Mouse (Mus musculus) lung, postnatal 0 days (tissue): ENCODE data around the gene Nr5a2. TPM values are rescaled to one million over a fixed set of nuclear protein-coding genes. Genes with fewer than 3 reads are reported as not detected.

ENCODE experiments used
- ATAC-seq: fragments of 200-750 bp; cut with Nextera tagmentation; 2 replicates; pipeline ENCODE4 v1.8.0; 2017; ENCODE audit warnings: moderate library complexity
- DNase-seq: peaks from one replicate; pipeline ENCODE4 v3.0.0-alpha.2; 2016; ENCODE audit warnings: low spot score
- H3K27ac ChIP-seq: fragments of 300-500 bp; sonication (generic); 2 replicates; pipeline ENCODE4 v1.5.1; 2014; ENCODE audit warnings: antibody characterized with exemption, mild to moderate bottlenecking, low read length, mixed read lengths
- H3K27me3 ChIP-seq: fragments of 300-500 bp; sonication (generic); replicated peaks from 2 replicates; pipeline ENCODE4 v1.6.1; 2014; ENCODE audit warnings: low read length, mixed read lengths; ENCODE audit not compliant: insufficient read depth
- H3K36me3 ChIP-seq: fragments of 300-500 bp; sonication (generic); 2 replicates; pipeline ENCODE4 v1.6.1; 2014; ENCODE audit warnings: low read length, mixed read lengths; ENCODE audit not compliant: insufficient read depth
- H3K4me1 ChIP-seq: fragments of 300-500 bp; sonication (generic); 2 replicates; pipeline ENCODE4 v1.6.1; 2014; ENCODE audit warnings: antibody characterized with exemption, low read depth, low read length, mixed read lengths; ENCODE audit not compliant: insufficient read depth
- H3K4me2 ChIP-seq: fragments of 300-500 bp; sonication (generic); replicated peaks from 2 replicates; pipeline ENCODE4 v1.6.1; 2014; ENCODE audit warnings: low read depth, mild to moderate bottlenecking, low read length, moderate library complexity, mixed read lengths
- H3K4me3 ChIP-seq: fragments of 300-500 bp; sonication (generic); 2 replicates; pipeline ENCODE4 v1.5.1; 2014; ENCODE audit warnings: low read depth, low read length
- H3K9ac ChIP-seq: fragments of 300-500 bp; sonication (generic); replicated peaks from 2 replicates; pipeline ENCODE4 v1.6.1; 2014; ENCODE audit warnings: low read depth, mild to moderate bottlenecking
- H3K9me3 ChIP-seq: fragments of 300-500 bp; sonication (generic); 2 replicates; pipeline ENCODE4 v1.6.1; 2016; ENCODE audit warnings: low read length, mixed read lengths
- CTCF ChIP-seq: IDR thresholded peaks from 2 replicates; pipeline ENCODE4 v1.5.1; 2016; ENCODE audit warnings: antibody characterized with exemption, mild to moderate bottlenecking
- EP300 ChIP-seq: IDR thresholded peaks from 2 replicates; pipeline ENCODE4 v1.6.1; 2016; ENCODE audit warnings: antibody characterized with exemption, mild to moderate bottlenecking, control low read depth
- WGBS: fragments of 180-500 bp; shearing (Covaris S2); extraction: QIAGEN DNeasy Blood & Tissue Kit; methylation state at CpG from one replicate; pipeline ENCODE4 v1.1.7; 2014; 5-methylcytosine and 5-hydroxymethylcytosine counted together
- polyA plus RNA-seq: library from polyadenylated mRNA; unstranded; fragments of >200 nt; fragmentation: Nextera tagmentation; extraction: Ambion mirVana; gene quantifications from 2 replicates; pipeline ENCODE4 v1.2.1, GENCODE M21; 2015

Gene Nr5a2
- polyA plus RNA-seq, 1 experiment from 2014 or later, result 0.54 TPM

- no peak overlapping the region for H3K4me2 ChIP-seq
- TF ChIP-seq CTCF (no peak), EP300 (no peak)
- no peaks in the 10 kb centered on the region for H3K27me3 ChIP-seq
- DNase-seq (no peak), ATAC-seq (no peak)
- 74% methylated on average over 3 of the region's 3 CpGs for WGBS
- no peaks in the 10 kb centered on the region for H3K4me1 ChIP-seq
- H3K9ac ChIP-seq, result no peak overlapping the region
- no peak overlapping the region for H3K4me3 ChIP-seq
- H3K27ac ChIP-seq, result no peak overlapping the region
- no peaks in the 10 kb centered on the region for H3K36me3 ChIP-seq
- H3K9me3 ChIP-seq, result no peaks in the 10 kb centered on the region
Measured at GRCm38 (mm10) chr1:136977867-136978266, 17.6 kb upstream of the Nr5a2 start.

GRCm38 (mm10) chr1:136974040-136974439 lies 13.8 kb upstream of the Nr5a2 start:
- Histone ChIP-seq H3K36me3 (no peaks in the 10 kb centered on the region), H3K4me2 (no peak overlapping the region), H3K9ac (no peak overlapping the region), H3K27ac (no peak overlapping the region), H3K9me3 (no peaks in the 10 kb centered on the region), H3K4me3 (no peak overlapping the region), H3K27me3 (no peaks in the 10 kb centered on the region), H3K4me1 (no peaks in the 10 kb centered on the region)
- no peak for TF ChIP-seq CTCF
- no peak for TF ChIP-seq EP300
- 59% methylated on average over 3 of the region's 3 CpGs for WGBS
- DNase-seq (no peak), ATAC-seq (no peak)

- H3K27me3 ChIP-seq, result no peaks in the 10 kb centered on the region
- DNase-seq, result no peak
- H3K4me3 ChIP-seq, result no peak overlapping the region
- no peak for ATAC-seq
- no peak overlapping the region for H3K4me2 ChIP-seq
- no peak overlapping the region for H3K9ac ChIP-seq
- TF ChIP-seq CTCF (no peak), EP300 (no peak)
- H3K9me3 ChIP-seq, result no peaks in the 10 kb centered on the region
- H3K27ac ChIP-seq, result no peak overlapping the region
- no peaks in the 10 kb centered on the region for H3K36me3 ChIP-seq
- WGBS, result 75% methylated on average over 5 of the region's 5 CpGs
- H3K4me1 ChIP-seq, result no peaks in the 10 kb centered on the region
Measured at GRCm38 (mm10) chr1:136973016-136973415, 12.8 kb upstream of the Nr5a2 start.

DNA sequence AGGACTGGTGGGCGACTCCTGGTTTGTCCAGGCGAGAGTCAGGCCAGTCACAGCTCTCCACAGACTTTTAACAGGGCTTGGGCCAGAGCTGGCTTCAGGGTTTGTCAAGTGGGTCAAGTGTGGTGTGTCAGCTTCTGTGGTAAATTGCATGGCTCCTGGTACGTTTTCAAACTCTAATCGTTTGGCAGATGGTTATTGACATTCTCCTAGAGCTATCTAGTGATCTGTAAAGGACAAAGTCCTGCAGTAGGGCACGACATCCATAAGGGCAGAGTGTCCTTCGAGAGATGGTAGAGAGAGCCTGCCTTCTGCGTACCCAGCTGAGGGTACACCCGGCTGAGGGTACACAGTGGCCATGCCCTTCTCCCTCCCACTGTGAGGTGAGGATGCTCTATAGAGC lies 10.7 kb upstream of the Nr5a2 start:
- DNase-seq, result no peak
- Histone ChIP-seq H3K27me3 (no peaks in the 10 kb centered on the region), H3K4me1 (no peaks in the 10 kb centered on the region), H3K9ac (no peak overlapping the region), H3K4me2 (no peak overlapping the region), H3K9me3 (no peaks in the 10 kb centered on the region), H3K4me3 (no peak overlapping the region), H3K27ac (no peak overlapping the region), H3K36me3 (no peaks in the 10 kb centered on the region)
- TF ChIP-seq CTCF (no peak), EP300 (no peak)
- no peak for ATAC-seq
- 83% methylated on average over 8 of the region's 8 CpGs for WGBS

GRCm38 (mm10) chr1:136966728-136967386 lies 6.6 kb upstream of the Nr5a2 start:
- DNase-seq (no peak), ATAC-seq (no peak)
- WGBS, result 38% methylated on average over 12 of the region's 12 CpGs
- H3K9me3 ChIP-seq, result no peaks in the 10 kb centered on the region
- no peaks in the 10 kb centered on the region for H3K36me3 ChIP-seq
- H3K9ac ChIP-seq, result no peak overlapping the region
- no peak overlapping the region for H3K27ac ChIP-seq
- TF ChIP-seq EP300, result no peak
- no peak overlapping the region for H3K4me2 ChIP-seq
- no peaks in the 10 kb centered on the region for H3K27me3 ChIP-seq
- H3K4me1 ChIP-seq, result no peaks in the 10 kb centered on the region
- H3K4me3 ChIP-seq, result no peak overlapping the region

GRCm38 (mm10) chr1:136959491-136959890 lies 757 bp downstream of the Nr5a2 start:
- Histone ChIP-seq H3K4me2 (no peak overlapping the region), H3K27ac (no peak overlapping the region), H3K9ac (no peak overlapping the region), H3K4me3 (no peak overlapping the region), H3K9me3 (no peaks in the 10 kb centered on the region), H3K36me3 (no peaks in the 10 kb centered on the region), H3K27me3 (peaks cover 4% of the 10 kb centered on the region; the same call in 1 of the 2 replicates), H3K4me1 (no peaks in the 10 kb centered on the region)
- ATAC-seq (no peak), DNase-seq (no peak)
- TF ChIP-seq CTCF (no peak), EP300 (no peak)
- 73% methylated on average over 1 of the region's 1 CpGs for WGBS

GRCm38 (mm10) chr1:136958666-136959065 lies 1.6 kb downstream of the Nr5a2 start:
- Histone ChIP-seq H3K27me3 (peaks cover 4% of the 10 kb centered on the region; the same call in 1 of the 2 replicates), H3K4me3 (no peak overlapping the region), H3K9ac (no peak overlapping the region), H3K27ac (no peak overlapping the region), H3K36me3 (no peaks in the 10 kb centered on the region), H3K9me3 (no peaks in the 10 kb centered on the region), H3K4me1 (no peaks in the 10 kb centered on the region), H3K4me2 (no peak overlapping the region)
- DNase-seq (no peak), ATAC-seq (no peak)
- WGBS, result 12% methylated on average over 9 of the region's 9 CpGs
- TF ChIP-seq EP300, result no peak
- no peak for TF ChIP-seq CTCF
